Mouse (Mus musculus) adrenal gland, postnatal 14 days (tissue): Measurements from ENCODE around the gene Wdhd1. TPM values are rescaled to one million over a fixed set of nuclear protein-coding genes. Genes with fewer than 3 reads are reported as not detected.

Experiments used
- DNase-seq: peaks from one replicate; pipeline ENCODE4 v3.0.0; 2021; ENCODE audit warnings: mixed read lengths
- total RNA-seq: library from RNA; stranded (reverse); gene quantifications from 2 replicates; pipeline ENCODE4 v1.2.3, GENCODE M21; 2021

The Wdhd1 gene
- total RNA-seq, 1 experiment from 2014 or later: 9.8 TPM

- no peak for DNase-seq
Observed at GRCm38 (mm10) chr14:47221567-47221966, 55.1 kb downstream of the Wdhd1 start.

GRCm38 (mm10) chr14:47220231-47221025 is 56.2 kb downstream of the Wdhd1 start:
- DNase-seq: no peak

GRCm38 (mm10) chr14:47218766-47219606 is 57.7 kb downstream of the Wdhd1 start:
- DNase-seq: peak; percentile 53

- DNase-seq: no peak
Observed at GRCm38 (mm10) chr14:47216541-47216940, 60.1 kb downstream of the Wdhd1 start.

- no peak for DNase-seq
Observed at GRCm38 (mm10) chr14:47214367-47214766, 62.3 kb downstream of the Wdhd1 start.

- DNase-seq: no peak
Observed at GRCm38 (mm10) chr14:47213305-47213704, 63.4 kb downstream of the Wdhd1 start.

GRCm38 (mm10) chr14:47209669-47210164 is 66.9 kb downstream of the Wdhd1 start:
- no peak for DNase-seq

- DNase-seq: no peak
Observed at GRCm38 (mm10) chr14:47208564-47209493, 67.8 kb downstream of the Wdhd1 start.

- no peak for DNase-seq
Observed at GRCm38 (mm10) chr14:47206601-47207000, 70.1 kb downstream of the Wdhd1 start.

GRCm38 (mm10) chr14:47205270-47205972 is 71.2 kb downstream of the Wdhd1 start:
- no peak for DNase-seq

- no peak for DNase-seq
Observed at GRCm38 (mm10) chr14:47197340-47197739, 79.3 kb downstream of the Wdhd1 start.

- no peak for DNase-seq
Observed at GRCm38 (mm10) chr14:47196711-47197110, 79.9 kb downstream of the Wdhd1 start.

- DNase-seq: peak; percentile 60
Observed at GRCm38 (mm10) chr14:47194096-47194495, 82.6 kb downstream of the Wdhd1 start.

GRCm38 (mm10) chr14:47193506-47193905 is 83.2 kb downstream of the Wdhd1 start:
- DNase-seq: no peak

GRCm38 (mm10) chr14:47191861-47192260 is 84.8 kb downstream of the Wdhd1 start:
- no peak for DNase-seq

Other genes with a start within 250 kb of the Wdhd1 start
- gene Gch1, start 87.4 kb downstream of the Wdhd1 start, total RNA-seq: 42.0 and 51.3 TPM in 2 replicates
- 22.7 and 24.2 TPM in 2 replicates for gene Socs4, start 74 bp upstream of the Wdhd1 start, total RNA-seq
- gene Mapk1ip1l, start 21.4 kb upstream of the Wdhd1 start, total RNA-seq: 74.8 and 78.9 TPM in 2 replicates
- 7.9 and 9.9 TPM in 2 replicates for gene Lgals3, start 90.9 kb upstream of the Wdhd1 start, total RNA-seq
- 8.3 and 11.4 TPM in 2 replicates for gene Dlgap5, start 141.6 kb upstream of the Wdhd1 start, total RNA-seq
- gene Fbxo34, start 173.6 kb upstream of the Wdhd1 start, total RNA-seq: 21.3 and 27.8 TPM in 2 replicates